Mouse (Mus musculus) testis, adult 10 weeks (tissue): Measurements from ENCODE around the gene Ece1. TPM values are rescaled to one million over a fixed set of nuclear protein-coding genes. Genes with fewer than 3 reads are reported as not detected.

Experiments
- polyA plus RNA-seq: library from polyadenylated mRNA; stranded (reverse); fragments of 350-450 nt; fragmentation: Illumina TruSeq; extraction: RNeasy Lipid Tissue Mini Kit (QIAGEN cat#74804); gene quantifications from one replicate; pipeline ENCODE4 v1.2.3, GENCODE M21; 2014; ENCODE audit warnings: low read depth, low replicate concordance

Gene Ece1
- polyA plus RNA-seq, result 2.0 TPM

DNA sequence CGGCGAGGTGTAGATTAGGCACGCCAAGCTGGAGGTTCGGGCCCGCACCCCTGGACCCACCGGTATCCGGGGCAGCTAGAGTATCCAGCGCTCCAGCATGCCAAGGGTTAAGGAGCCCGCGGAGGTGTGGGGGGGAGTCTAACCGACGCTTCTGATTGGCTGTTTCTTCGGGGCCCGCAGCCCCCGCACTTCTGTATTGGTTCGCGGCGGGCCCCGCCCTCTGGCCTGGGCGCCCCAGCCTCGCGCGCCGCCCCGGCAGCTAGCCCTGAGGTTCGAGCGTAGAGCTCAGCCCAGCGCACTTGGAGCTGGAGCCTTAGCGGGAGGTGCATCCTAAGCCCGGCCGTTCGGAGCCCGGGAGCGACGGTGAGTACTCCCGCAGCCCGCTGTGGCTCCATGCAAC lies at the start of gene Ece1:
Gene Ece1 (plus strand): TSS at position 219 of the 400 bp plus-strand sequence.

DNA sequence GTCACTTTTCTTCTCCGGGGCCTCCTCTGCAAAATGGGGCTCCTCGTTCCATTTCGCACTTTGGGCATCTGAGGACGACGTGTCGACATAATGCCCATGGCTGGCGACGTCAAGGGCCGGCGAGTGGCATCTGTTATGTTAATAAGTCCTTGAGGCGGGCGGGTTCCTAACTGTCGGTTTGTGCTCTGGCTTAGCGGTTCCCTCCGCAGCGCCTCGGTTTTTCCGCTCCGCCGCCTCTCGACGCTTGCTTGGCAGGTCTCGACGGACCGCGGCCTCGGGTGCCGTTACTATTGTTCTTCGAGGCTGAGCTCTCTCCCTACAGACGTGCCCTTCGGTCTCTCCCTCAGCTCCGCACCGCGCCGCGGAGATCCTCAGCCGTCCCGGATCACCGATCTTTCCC lies 130.9 kb downstream of the Ece1 start, which contains the start of gene Eif4g3:
Gene Eif4g3 (plus strand): TSS at position 133 of the 400 bp plus-strand sequence.

Other genes starting within 250 kb of the Ece1 start
- 0.21 TPM for gene Rap1gap, start 197.5 kb upstream of the Ece1 start, polyA plus RNA-seq
- gene Alpl, start 65.9 kb upstream of the Ece1 start, polyA plus RNA-seq, result 1.6 TPM
- gene Eif4g3, start 130.8 kb downstream of the Ece1 start, polyA plus RNA-seq, result 92.2 TPM